Mouse (Mus musculus) neural tube, embryonic 12.5 days (tissue): ENCODE data around the gene Ddx39b. TPM values are rescaled to one million over a fixed set of nuclear protein-coding genes. Genes with fewer than 3 reads are reported as not detected.

Experiments used
- ATAC-seq: fragments of 200-750 bp; cut with Nextera tagmentation; 2 replicates; pipeline ENCODE4 v1.8.0; 2017; ENCODE audit warnings: low read depth, mild to moderate bottlenecking, moderate TSS enrichment, moderate library complexity; ENCODE audit not compliant: low FRiP score
- H3K27ac ChIP-seq: fragments of 300-500 bp; sonication (generic); 2 replicates; pipeline ENCODE4 v1.5.1; 2016
- H3K27me3 ChIP-seq: fragments of 300-500 bp; sonication (generic); replicated peaks from 2 replicates; pipeline ENCODE4 v1.6.1; 2016; ENCODE audit warnings: mild to moderate bottlenecking
- H3K36me3 ChIP-seq: fragments of 300-500 bp; sonication (generic); 2 replicates; pipeline ENCODE4 v1.6.1; 2016; ENCODE audit warnings: mild to moderate bottlenecking
- H3K4me1 ChIP-seq: fragments of 300-500 bp; sonication (generic); 2 replicates; pipeline ENCODE4 v1.6.1; 2016
- H3K4me2 ChIP-seq: fragments of 300-500 bp; sonication (generic); replicated peaks from 2 replicates; pipeline ENCODE4 v1.6.1; 2016; ENCODE audit warnings: mild to moderate bottlenecking
- H3K4me3 ChIP-seq: fragments of 300-500 bp; sonication (generic); 2 replicates; pipeline ENCODE4 v1.5.1; 2016
- H3K9ac ChIP-seq: fragments of 300-500 bp; sonication (generic); 2 replicates; pipeline ENCODE4 v1.6.1; 2016; ENCODE audit warnings: mild to moderate bottlenecking
- H3K9me3 ChIP-seq: fragments of 300-500 bp; sonication (generic); 2 replicates; pipeline ENCODE4 v1.6.1; 2016; ENCODE audit warnings: mild to moderate bottlenecking
- WGBS: fragments of 180-500 bp; shearing (Covaris S2); methylation state at CpG from one replicate; pipeline ENCODE4 v1.1.7; 2016; 5-methylcytosine and 5-hydroxymethylcytosine counted together
- polyA plus RNA-seq: library from polyadenylated mRNA; unstranded; fragments of >200 nt; fragmentation: Nextera tagmentation; extraction: Ambion mirVana; gene quantifications from 2 replicates; pipeline ENCODE4 v1.2.1, GENCODE M21; 2016

Gene Ddx39b
- polyA plus RNA-seq, 1 experiment from 2014 or later = 511 TPM

DNA sequence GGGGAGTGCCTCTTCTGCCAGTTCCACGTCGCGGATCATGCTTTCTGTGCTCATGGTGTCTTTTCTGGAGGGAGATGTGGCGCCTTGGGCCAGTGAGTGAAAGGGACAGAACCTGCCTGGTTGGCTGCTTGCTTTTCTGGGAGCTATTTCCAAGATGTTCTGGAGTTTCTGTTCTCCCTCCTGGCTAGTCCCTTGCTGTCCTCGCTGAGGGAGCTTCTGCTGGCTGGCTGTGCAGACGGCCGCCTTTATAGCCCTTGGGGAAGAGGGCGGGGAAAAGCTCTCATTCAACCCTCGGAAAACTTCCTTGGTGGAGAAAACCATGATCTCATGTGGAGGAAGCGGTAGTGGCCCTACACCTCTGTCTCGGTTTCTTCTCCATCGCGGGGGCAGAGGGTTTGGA, 39.8 kb upstream of the Ddx39b start, which contains the start of gene Tnf:
Tnf (minus strand) TSS at position 221 of the 400 bp plus-strand sequence.
- ATAC-seq = no peak
- Histone ChIP-seq H3K36me3 (no peaks in the 10 kb centered on the region), H3K4me3 (no peak within 1 kb of the TSS), H3K4me2 (no peak within 1 kb of the TSS), H3K27me3 (peaks cover 23% of the 10 kb centered on the region), H3K27ac (no peak within 1 kb of the TSS), H3K9ac (no peak within 1 kb of the TSS), H3K4me1 (no peaks in the 10 kb centered on the region), H3K9me3 (no peaks in the 10 kb centered on the region)
- 35% methylated on average over 13 of the region's 13 CpGs for WGBS

DNA sequence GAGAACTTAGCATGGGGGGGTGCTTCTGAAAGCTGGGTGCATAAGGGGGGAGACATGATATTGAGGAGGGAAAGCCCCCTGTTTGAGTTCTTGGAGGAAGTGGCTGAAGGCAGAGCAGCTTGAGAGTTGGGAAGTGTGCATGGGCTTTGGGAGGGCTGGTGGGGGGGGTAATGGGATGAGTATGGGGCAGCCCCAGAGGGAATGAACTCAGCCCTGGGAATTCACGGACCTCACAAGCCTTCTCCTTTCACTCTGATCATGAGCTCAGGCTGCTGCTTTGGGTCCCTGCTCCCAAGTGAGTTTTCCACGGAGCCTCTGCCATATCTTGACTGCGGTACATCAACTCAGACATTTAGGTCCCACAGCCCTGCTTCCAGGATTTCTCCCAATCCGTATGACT, 39.1 kb upstream of the Ddx39b start:
- Histone ChIP-seq H3K4me3 (no peak overlapping the region), H3K9me3 (no peaks in the 10 kb centered on the region), H3K9ac (no peak overlapping the region), H3K36me3 (no peaks in the 10 kb centered on the region), H3K27ac (no peak overlapping the region), H3K27me3 (peaks cover 19% of the 10 kb centered on the region), H3K4me1 (no peaks in the 10 kb centered on the region), H3K4me2 (no peak overlapping the region)
- no peak for ATAC-seq
- WGBS = 82% methylated on average over 4 of the region's 4 CpGs

DNA sequence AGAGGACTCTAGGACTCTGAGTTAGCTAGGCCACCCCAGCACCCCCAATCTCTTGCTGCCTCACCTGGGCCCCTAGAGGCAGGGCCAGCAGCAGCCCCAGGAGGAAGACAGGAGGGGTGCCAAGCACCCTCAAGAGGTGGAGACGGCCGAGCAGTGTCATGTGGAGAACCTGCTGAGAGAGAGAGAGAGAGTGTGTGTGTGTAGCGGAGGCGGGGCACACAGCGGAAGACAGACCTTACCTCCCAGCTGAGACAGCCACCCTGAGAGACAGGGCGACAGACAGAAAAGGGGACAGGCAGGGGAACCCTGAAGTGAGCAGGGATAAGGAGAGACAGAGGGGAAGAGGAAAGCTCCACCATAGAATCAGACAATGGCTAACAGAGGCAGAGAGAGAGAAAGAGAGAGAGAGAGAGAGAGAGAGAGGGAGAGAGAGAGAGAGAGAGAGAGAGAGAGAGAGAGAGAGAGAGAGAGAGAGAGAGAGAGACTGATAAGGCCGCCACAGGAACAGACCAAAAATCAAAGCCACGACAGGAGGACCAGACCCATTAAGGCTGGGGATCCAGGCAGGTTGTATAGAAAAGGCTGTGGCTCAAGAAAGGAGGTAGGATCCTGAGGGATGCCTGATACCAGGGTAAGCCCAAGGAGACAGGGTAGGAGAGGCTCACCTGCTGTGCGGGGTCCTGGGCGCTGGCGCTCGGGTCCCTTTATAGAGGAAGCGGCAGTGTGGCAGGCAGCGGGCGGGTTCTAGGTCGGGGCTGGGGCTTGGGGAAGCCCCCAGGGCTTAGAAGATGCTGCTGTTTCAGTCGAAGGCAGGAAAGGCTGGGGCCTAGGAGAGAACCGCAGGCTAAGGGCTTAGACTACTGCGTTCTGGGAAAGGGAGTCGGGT, 36.8 kb upstream of the Ddx39b start, which contains the start of gene Lta:
Lta (minus strand) TSS at position 858 of the 886 bp plus-strand sequence.
- Histone ChIP-seq H3K27ac (no peak within 1 kb of the TSS), H3K9me3 (no peaks in the 10 kb centered on the region), H3K36me3 (no peaks in the 10 kb centered on the region), H3K27me3 (peaks cover 18% of the 10 kb centered on the region), H3K4me3 (no peak within 1 kb of the TSS), H3K4me1 (no peaks in the 10 kb centered on the region), H3K4me2 (no peak within 1 kb of the TSS), H3K9ac (no peak within 1 kb of the TSS)
- no peak for ATAC-seq
- 40% methylated on average over 20 of the region's 20 CpGs for WGBS

DNA sequence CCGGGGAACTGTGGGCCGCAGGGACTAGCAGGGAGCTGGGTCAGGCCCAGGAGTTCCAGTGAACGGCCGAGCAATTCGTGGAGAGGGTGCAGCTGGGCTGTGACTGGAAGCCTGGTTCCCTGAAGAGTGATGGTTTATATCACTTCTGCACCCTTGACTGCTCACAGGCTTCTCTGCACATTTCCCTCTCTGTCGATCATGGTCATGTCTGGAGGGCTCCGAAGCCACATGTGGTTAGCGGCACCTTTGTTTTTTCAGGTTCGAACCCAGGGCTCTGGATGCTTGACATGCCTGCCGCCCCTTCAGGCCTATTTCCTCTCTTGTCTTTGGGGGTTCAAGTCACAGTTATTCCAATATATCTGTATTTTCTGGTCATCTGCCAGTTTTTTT, 36.2 kb upstream of the Ddx39b start:
- H3K27ac ChIP-seq = no peak overlapping the region
- no peaks in the 10 kb centered on the region for H3K4me1 ChIP-seq
- peaks cover 12% of the 10 kb centered on the region for H3K27me3 ChIP-seq
- H3K36me3 ChIP-seq = no peaks in the 10 kb centered on the region
- H3K4me3 ChIP-seq = no peak overlapping the region
- H3K9ac ChIP-seq = no peak overlapping the region
- 73% methylated on average over 10 of the region's 10 CpGs for WGBS
- no peak overlapping the region for H3K4me2 ChIP-seq
- ATAC-seq = no peak
- H3K9me3 ChIP-seq = no peaks in the 10 kb centered on the region

DNA sequence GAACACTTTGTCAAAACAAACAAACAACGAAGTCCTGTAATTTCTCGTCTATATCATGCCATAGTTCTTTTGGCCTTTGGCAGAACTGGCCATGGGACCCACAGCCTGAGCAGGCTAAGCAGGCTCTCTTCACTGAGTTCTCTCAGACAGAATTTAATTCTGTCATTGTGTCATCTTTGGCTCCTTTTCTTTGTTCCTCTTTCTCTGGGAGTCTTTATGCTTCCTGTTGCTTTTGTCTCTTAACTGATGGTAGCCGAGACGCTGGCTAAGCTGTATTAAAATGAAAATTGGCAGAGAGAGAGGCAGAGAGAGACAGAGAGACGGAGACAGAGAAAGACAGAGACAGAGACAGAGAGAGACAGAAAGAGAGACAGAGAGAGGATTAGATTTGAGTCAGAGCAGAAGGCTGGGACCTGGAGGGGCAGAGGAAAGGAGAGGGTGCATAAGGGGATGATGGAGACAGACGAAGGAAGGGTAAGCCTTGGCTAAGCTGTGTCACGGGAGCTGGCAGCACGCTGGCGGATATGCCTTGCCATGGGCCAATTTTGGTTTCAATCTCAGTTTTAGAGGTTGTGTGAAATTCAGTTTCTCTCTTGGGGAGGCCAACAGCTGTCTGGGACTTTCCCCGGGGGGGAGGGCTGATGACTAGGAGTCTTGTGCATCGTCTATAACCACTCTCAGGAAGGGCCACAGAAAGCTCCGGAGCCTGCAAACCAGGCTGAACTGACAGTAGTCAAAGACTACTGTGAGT, 31.6 kb upstream of the Ddx39b start:
- no peaks in the 10 kb centered on the region; the same call in 1 of the 2 replicates for H3K27me3 ChIP-seq
- WGBS = 76% methylated on average over 12 of the region's 12 CpGs
- no peak overlapping the region for H3K4me2 ChIP-seq
- no peak overlapping the region for H3K27ac ChIP-seq
- H3K36me3 ChIP-seq = no peaks in the 10 kb centered on the region
- H3K4me3 ChIP-seq = no peak overlapping the region
- no peak for ATAC-seq
- H3K4me1 ChIP-seq = no peaks in the 10 kb centered on the region
- H3K9me3 ChIP-seq = no peaks in the 10 kb centered on the region
- H3K9ac ChIP-seq = no peak overlapping the region

DNA sequence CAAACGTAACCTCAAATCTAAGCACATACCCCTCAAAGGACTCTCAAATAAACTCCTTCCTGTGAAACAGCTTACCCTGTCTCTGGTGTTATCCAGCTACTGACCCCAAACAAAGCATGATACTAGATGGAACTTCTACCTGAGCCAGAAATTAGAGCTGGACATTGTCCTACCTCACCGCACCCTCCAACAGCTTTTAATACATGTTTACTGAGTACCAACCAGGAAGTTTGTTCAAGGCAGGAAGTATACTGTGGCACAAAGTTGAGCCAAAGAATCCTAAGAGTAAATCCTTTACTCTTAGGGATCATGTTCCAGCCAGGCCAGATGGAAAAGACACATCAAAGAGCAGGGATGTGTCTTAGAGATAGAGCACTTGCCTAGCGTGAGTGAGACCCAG, 31.0 kb upstream of the Ddx39b start:
- no peak overlapping the region for H3K27ac ChIP-seq
- WGBS = 82% methylated on average over 3 of the region's 3 CpGs
- H3K4me2 ChIP-seq = no peak overlapping the region
- H3K9ac ChIP-seq = no peak overlapping the region
- no peaks in the 10 kb centered on the region for H3K36me3 ChIP-seq
- no peaks in the 10 kb centered on the region for H3K4me1 ChIP-seq
- no peaks in the 10 kb centered on the region for H3K9me3 ChIP-seq
- no peaks in the 10 kb centered on the region for H3K27me3 ChIP-seq
- ATAC-seq = no peak
- H3K4me3 ChIP-seq = no peak overlapping the region

DNA sequence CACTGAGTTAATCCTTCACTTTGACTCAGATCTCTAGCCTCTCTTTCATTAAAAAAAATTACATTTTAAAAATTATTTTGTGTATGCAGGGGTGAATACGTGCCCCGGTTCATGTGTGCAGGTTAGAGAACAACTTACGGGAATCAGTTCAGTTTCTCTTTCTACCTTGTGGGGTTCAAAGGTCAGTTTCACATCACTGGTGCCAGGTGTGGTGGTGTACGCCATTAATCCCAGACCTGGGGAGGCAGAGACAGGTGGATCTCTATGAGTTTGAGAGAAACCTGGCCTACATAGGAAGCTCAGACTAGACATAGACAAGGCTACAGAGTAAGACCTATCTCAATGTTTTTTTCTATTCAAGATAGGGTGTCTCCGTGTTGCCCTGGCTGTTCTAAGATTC, 28.5 kb upstream of the Ddx39b start:
- Histone ChIP-seq H3K36me3 (no peaks in the 10 kb centered on the region), H3K27me3 (no peaks in the 10 kb centered on the region), H3K4me1 (no peaks in the 10 kb centered on the region), H3K27ac (no peak overlapping the region), H3K4me3 (no peak overlapping the region), H3K9me3 (no peaks in the 10 kb centered on the region), H3K9ac (no peak overlapping the region), H3K4me2 (no peak overlapping the region)
- WGBS = 94% methylated on average over 5 of the region's 5 CpGs
- ATAC-seq = no peak

DNA sequence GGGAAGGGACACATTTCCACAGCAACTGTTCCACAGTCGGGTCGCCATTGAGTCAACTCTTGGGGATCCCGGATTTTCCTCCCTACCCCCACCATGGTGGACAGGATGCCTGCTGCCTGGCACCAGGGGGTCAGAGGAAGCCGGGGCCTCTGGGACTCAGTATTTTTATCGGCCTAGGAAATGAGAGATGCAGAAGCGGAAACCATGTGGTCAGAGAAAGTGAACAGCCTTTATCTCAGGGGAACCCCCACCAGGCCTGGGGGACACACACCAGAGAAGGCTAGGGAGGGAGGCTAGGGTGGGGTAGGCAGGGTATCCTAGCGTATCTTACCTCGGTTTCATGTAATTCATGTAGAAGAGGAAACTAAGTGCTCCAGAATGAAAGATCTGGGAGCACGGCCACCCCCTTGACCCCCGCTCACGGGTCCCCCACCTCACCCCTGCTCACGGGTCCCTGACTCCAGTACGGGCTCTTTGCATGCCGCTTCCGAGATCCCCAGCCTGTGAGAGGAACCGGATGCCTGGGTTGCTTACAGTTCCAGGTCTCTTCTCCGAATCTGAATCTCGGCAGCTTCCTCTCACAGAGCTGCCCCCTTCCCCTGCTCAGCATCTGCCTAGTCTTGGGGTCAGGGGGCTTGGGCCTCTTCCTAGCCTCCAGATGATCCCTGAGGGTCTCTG, 22.9 kb upstream of the Ddx39b start:
- WGBS = 85% methylated on average over 18 of the region's 18 CpGs
- no peak overlapping the region for H3K27ac ChIP-seq
- H3K27me3 ChIP-seq = no peaks in the 10 kb centered on the region

DNA sequence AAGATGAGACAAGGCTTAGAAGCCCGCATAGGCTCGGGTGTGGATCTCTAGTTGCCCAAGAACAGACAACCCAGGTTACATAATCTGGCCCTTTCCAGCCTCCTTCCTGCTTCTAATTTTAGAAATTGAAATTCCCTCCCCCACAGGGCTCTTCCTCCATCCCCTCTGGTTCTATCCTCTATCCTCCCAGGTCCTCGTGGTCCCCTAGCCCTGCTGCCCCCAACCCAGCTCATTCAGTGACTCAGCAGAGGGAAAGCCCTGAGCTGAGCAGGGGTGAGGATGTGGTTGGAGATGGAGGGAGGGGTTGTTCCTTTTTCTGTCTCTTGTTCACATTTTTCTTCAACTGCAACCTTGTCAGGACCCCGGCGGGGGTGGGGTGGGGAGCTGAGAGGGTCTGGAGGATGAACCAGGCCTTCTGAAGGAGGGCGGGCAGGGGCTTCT, 21.9 kb upstream of the Ddx39b start:
- Histone ChIP-seq H3K36me3 (peaks cover 21% of the 10 kb centered on the region), H3K9ac (no peak overlapping the region), H3K4me3 (no peak overlapping the region), H3K4me2 (no peak overlapping the region), H3K9me3 (no peaks in the 10 kb centered on the region), H3K27ac (0 out of 2 replicates have a peak overlapping the region, but pooled peaks have one; percentile 4), H3K4me1 (no peaks in the 10 kb centered on the region; the same call in 1 of the 2 replicates), H3K27me3 (no peaks in the 10 kb centered on the region)
- WGBS = 87% methylated on average over 6 of the region's 6 CpGs
- ATAC-seq = no peak

More for the DNA sequence above, 22.9 kb upstream of the Ddx39b start:
- Histone ChIP-seq H3K4me2 (no peak overlapping the region), H3K9me3 (no peaks in the 10 kb centered on the region), H3K4me1 (no peaks in the 10 kb centered on the region; the same call in 1 of the 2 replicates), H3K36me3 (peaks cover 21% of the 10 kb centered on the region), H3K9ac (no peak overlapping the region), H3K4me3 (no peak overlapping the region)
- no peak for ATAC-seq

DNA sequence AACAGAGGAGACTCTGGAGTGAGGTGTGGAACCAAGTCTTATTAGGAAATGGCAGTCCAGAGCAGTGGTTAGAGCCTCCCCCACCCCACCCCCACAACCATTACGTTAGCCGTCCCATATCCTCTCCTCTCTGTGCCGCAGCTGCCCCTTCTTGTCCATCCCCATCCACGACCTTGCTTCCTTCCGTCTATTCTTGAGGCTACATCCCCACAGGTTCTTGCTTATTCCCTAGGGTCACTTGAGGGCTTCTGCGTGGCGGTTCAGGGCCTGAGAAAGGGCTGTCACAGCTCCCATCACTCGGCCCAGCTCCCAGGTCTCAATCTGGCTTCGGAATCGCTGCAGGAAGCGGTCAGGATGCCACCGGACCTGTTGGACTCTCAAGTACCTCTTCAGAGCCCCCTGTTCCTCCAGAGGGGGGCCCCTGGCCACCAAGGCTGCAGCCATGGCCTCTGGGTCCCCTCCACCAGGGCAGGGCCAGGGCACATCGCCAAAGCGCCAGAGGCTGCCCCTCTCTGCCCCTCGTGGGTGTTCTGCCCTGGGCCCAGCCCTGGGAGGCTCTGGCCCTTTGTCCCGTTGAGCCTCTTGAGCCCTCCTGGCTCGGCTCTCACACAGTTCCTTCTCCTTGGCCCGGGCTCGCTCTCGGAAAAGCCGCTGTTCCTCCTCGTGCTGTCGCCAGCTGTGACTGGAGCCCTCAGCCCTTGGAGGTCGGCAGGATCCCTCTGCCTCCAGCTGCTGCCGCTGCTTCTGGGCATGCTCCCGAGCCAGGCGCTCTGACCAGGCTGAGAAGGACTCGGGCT, 21.2 kb upstream of the Ddx39b start, which contains the start of gene Gm16181:
Gm16181 (plus strand) TSS at position 679 of the 797 bp plus-strand sequence.
- Histone ChIP-seq H3K4me2 (no peak within 1 kb of the TSS), H3K9me3 (no peaks in the 10 kb centered on the region), H3K27me3 (no peaks in the 10 kb centered on the region), H3K4me3 (no peak within 1 kb of the TSS), H3K36me3 (peaks cover 27% of the 10 kb centered on the region), H3K9ac (no peak within 1 kb of the TSS), H3K27ac (0 out of 2 replicates have a peak within 1 kb of the TSS, but pooled peaks have one; percentile 12), H3K4me1 (no peaks in the 10 kb centered on the region; the same call in 1 of the 2 replicates)
- no peak for ATAC-seq
- WGBS = 85% methylated on average over 28 of the region's 28 CpGs

DNA sequence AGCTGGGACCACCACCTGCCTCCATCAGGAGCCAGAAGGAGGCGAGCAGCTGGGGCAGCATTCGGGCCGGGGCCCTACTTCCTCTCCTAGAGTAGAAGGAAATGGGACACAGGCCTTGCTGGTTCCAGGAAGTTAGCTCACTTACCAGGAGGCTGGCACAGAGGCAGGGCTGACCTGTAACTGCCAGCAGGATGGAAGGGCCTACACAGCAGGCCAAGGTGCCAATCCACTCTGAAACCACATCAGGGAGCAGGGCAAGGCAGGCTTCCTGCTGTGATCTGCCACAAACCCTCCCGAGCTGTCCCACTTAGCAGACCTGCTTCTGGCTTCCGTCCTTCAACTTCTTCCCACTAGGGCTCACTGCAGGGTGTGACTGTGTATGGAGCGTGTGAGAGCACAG, 19.2 kb upstream of the Ddx39b start:
- WGBS = 77% methylated on average over 6 of the region's 6 CpGs
- 0 out of 2 replicates have a peak overlapping the region, but pooled peaks have one; percentile 3 for H3K9ac ChIP-seq

More for the DNA sequence above, 19.2 kb upstream of the Ddx39b start:
- no peak overlapping the region for H3K4me3 ChIP-seq
- no peaks in the 10 kb centered on the region for H3K9me3 ChIP-seq
- H3K27ac ChIP-seq = no peak overlapping the region
- no peak overlapping the region for H3K4me2 ChIP-seq
- ATAC-seq = no peak
- H3K36me3 ChIP-seq = peaks cover 37% of the 10 kb centered on the region
- H3K4me1 ChIP-seq = no peaks in the 10 kb centered on the region; the same call in 1 of the 2 replicates
- H3K27me3 ChIP-seq = no peaks in the 10 kb centered on the region
